Mouse (Mus musculus) right cerebral cortex, adult 18-20 months (tissue): ENCODE measurements around the gene Strn4.

ENCODE experiments used
- DNase-seq: peaks from one replicate; pipeline ENCODE4 v3.0.0; 2022; ENCODE audit warnings: mixed read lengths

Strn4 gene

DNA sequence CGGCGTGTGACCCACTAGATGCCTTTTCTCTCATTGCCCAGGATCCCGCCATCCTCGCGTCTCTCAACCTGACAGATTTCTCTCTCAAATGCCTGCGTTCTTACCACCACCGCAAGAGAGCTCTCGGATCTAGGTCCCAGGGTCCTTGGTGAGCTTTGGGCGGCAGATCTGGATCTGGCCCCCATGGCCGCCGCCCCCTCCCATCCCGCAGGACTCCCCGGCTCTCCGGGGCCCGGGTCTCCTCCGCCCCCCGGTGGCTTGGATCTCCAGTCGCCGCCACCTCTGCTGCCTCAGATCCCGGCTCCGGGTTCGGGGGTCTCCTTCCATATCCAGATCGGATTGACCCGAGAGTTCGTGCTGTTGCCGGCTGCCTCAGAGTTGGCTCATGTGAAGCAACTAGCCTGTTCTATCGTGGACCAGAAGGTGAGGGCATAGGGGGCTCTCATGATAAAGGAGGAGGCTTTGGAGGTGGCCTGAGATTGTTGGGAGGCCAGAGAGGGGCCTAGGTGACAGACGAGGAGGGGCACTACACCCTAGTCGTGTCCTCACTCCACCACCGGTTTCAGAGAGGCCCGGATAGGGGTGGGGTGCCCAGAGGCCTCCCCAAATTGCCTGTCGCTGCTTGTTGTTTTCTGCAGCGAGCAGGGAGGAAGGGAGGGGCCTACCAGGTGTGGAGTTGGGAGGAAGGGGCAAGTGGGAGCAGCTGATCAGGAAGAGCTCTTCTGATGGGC, 27.9 kb downstream of the Strn4 start:
- no peak for DNase-seq

GRCm38 (mm10) chr7:16844696-16845071, 29.0 kb downstream of the Strn4 start:
- no peak for DNase-seq

DNA sequence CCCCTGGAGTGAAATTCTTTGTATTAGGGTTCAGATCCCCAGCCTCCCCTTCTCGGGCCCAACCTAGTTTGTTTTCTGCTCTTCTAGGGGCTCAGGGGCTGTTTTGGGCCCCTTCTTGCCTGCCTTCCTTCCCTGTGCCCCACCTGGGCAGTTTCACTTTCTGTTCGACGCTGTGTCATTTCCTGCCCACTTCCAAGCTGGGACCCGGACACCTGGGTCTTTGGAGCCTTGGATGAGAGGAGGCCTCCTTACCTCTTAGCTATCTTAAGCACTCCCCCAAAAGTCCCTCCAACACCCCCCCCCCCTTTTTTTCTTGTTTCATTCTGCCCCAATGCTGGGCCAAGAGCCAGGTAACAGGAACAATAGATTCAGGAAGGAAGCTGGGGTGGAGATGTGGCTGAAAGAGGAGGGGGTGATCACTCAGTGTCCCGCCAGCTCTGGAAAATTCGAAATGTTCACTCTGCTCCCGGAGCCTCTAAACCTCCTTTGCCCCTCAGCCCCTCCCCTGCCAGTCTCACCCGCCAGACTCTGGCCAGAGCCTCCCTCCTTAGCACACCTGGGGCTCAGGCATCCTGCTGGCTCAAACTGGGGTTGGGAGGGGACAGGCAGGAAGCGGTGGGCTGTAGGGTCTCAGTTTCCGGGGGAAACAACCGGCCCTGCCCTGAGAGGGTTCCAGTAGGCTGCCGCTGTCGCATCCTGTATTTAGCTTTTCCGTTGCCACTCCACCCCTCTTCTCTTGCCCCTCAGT, 29.6 kb downstream of the Strn4 start:
- no peak for DNase-seq

- DNase-seq, result no peak
Measured at GRCm38 (mm10) chr7:16845820-16846167, 30.1 kb downstream of the Strn4 start.

DNA sequence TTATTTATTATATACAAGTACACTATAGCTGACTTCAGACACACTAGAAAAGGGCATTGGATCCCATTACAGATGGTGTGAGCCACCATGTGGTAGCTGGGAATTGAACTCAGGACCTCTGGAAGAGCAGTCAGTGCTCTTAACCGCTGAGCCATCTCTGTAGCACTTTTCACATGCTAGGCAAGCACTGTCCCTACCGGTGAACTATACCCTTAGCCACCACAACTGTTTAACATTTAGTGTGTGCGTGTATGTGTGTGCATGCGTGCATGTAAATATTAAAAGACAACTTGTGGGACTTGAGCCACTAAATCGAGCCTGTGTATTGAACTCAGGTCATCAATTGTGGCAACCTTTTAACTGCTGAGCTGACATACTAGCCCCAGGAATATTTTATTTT, 31.1 kb downstream of the Strn4 start:
- DNase-seq, result no peak

GRCm38 (mm10) chr7:16847507-16847906, 31.8 kb downstream of the Strn4 start:
- no peak for DNase-seq

DNA sequence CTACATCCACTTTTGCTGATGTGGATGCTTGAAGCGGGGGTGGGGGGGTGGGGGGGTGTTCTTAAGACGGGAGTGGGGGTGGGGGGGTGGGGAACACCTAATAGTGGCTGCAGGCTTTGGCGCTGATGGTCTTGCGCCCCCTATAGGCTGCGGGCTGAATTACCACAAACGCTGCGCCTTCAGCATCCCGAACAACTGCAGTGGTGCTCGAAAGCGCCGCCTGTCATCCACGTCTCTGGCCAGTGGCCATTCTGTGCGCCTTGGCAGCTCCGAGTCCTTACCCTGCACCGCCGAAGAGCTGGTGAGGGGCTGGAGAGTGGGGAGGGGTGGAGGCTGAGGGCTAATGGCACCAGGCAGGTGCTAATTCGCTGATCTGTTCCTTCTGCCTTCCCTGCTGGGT, 32.9 kb downstream of the Strn4 start:
- DNase-seq, result peak; percentile 69

DNA sequence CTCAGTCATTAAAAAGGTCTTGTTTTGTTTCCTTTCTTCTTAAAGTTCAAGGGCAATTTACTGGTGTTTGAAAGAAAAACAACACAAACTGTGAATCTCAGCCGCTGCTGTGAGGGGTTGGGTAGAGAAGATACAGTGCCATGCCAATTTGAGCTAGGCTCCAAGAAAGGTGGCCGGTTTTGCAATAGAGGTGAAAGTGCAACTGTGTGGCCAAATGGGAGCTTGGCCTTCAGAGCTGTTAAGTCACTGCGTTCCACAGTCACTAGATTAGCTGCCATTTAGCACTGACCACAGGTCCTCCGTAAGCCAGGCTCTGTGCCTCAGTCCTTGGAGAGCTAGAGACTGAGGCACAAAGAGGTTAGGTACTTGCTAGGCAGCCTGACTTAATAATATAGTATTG, 35.9 kb downstream of the Strn4 start:
- no peak for DNase-seq

- DNase-seq, result no peak
Measured at GRCm38 (mm10) chr7:16853302-16853831, 37.7 kb downstream of the Strn4 start.

GRCm38 (mm10) chr7:16858336-16858735, 42.6 kb downstream of the Strn4 start:
- no peak for DNase-seq

- no peak for DNase-seq
Measured at GRCm38 (mm10) chr7:16859902-16860651, 44.4 kb downstream of the Strn4 start.

GRCm38 (mm10) chr7:16867488-16867887, 51.8 kb downstream of the Strn4 start:
- no peak for DNase-seq

DNA sequence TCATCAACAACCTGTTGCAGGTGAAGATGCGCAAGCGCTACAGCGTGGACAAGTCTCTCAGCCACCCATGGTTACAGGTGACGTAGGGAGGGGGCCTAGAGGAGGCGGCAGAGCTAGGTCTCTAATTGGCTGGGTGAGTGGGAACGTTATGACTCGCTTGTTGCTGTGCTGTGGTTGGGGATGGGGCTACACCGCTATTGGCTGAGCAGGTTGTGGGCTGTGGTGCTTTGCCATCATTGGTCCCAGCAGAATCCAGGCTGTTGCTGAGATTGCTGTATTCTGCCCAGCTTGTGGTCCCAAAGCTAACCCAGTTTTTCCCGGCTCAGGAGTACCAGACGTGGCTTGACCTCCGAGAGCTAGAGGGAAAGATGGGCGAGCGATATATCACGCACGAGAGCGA, 53.8 kb downstream of the Strn4 start:
- peak; percentile 97 for DNase-seq

GRCm38 (mm10) chr7:16871600-16871999, 55.9 kb downstream of the Strn4 start:
- DNase-seq, result no peak

GRCm38 (mm10) chr7:16872478-16872877, 56.8 kb downstream of the Strn4 start:
- DNase-seq, result no peak

- DNase-seq, result no peak
Measured at GRCm38 (mm10) chr7:16873392-16873791, 57.7 kb downstream of the Strn4 start.

DNA sequence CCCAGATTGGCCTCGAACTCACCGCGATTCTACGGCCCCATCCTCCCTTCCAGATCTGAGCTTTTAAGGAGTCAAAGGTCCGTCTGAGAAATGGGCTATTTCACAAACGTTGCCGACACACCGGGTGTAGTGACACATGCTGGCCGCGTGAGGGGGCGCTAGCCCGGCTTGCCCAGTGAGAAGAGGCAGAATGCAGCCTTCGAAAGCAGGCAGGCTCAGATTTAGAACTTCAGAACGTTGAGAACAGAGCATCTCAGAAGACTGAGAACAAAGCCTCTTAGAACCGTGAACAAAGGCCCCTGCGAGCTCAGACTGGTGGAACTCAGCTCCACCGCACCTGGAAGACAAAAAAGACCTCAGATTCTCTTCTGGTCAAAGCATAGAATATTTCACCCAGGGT, 58.5 kb downstream of the Strn4 start:
- peak; percentile 83 for DNase-seq

- peak; percentile 100 for DNase-seq
Measured at GRCm38 (mm10) chr7:16874756-16875309, 59.1 kb downstream of the Strn4 start.

DNA sequence AGATGAGACGGTGACA, 59.4 kb downstream of the Strn4 start, which contains the start of gene Dact3:
TSS of gene Dact3 (plus strand) at position 8 of the 16 bp plus-strand sequence.
- DNase-seq, result no peak

DNA sequence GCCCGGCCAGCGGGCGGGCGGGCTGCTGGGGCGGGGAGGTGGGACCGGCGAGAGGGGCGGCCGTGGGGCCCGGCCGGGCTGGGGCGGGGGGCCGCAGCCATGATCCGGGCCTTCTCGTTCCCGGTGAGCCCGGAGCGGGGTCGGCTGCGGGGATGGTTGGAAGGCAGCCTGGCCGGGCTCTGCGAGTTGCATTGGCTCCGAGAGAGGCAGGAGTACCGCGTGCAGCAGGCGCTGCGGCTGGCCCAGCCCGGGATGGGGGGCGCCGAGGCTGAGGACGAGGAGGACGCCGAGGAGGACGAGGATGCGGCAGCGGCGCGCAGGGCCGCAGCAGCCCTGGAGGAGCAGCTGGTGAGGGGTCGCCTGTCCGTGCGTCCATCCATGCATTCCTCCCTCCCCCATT, 59.6 kb downstream of the Strn4 start:
- DNase-seq, result no peak

- DNase-seq, result no peak
Measured at GRCm38 (mm10) chr7:16876006-16876405, 60.3 kb downstream of the Strn4 start.

- DNase-seq, result no peak
Measured at GRCm38 (mm10) chr7:16876608-16877007, 60.9 kb downstream of the Strn4 start.

GRCm38 (mm10) chr7:16877717-16878116, 62.0 kb downstream of the Strn4 start:
- DNase-seq, result no peak
